Mouse (Mus musculus): ENCODE measurements at regions not wholly inside any gene's neighbourhood (a gene's known extent, or its start where the extent isn't known, plus 50 kb on each side); places are given as distances from the start of the nearest gene placed in this dataset.

- WGBS, result 4% methylated on average over 2 of the region's 2 CpGs
- ATAC-seq, result peak; percentile 63; the same call in 1 of the 2 replicates
- Histone ChIP-seq H3K4me2 (ENCODE audit: low read length) (no peak overlapping the region), H3K4me1 (replicated peaks; ENCODE audit: control insufficient read depth, insufficient read depth, low read length) (no peaks in the 10 kb centered on the region), H3K9me3 (ENCODE audit: control insufficient read depth, low read length) (no peaks in the 10 kb centered on the region), H3K9ac (replicated peaks; ENCODE audit: low read depth, low read length) (no peak overlapping the region), H3K36me3 (ENCODE audit: control insufficient read depth, insufficient read depth) (no peaks in the 10 kb centered on the region), H3K4me3 (replicated peaks; ENCODE audit: low read length) (no peak overlapping the region), H3K27me3 (replicated peaks; ENCODE audit: control insufficient read depth, insufficient read depth, low read length) (no peaks in the 10 kb centered on the region), H3K27ac (ENCODE audit: low read length) (no peak overlapping the region)
Observed at GRCm38 (mm10) chr10:27891778-27892512, 182.7 kb upstream of the Ptprk start.

GRCm38 (mm10) chr10:27916406-27916805 is 158.2 kb upstream of the Ptprk start:
- 72% methylated on average over 2 of the region's 2 CpGs for WGBS
- ATAC-seq, result no peak
- Histone ChIP-seq H3K27ac (ENCODE audit: low read length) (no peak overlapping the region), H3K4me3 (replicated peaks; ENCODE audit: low read length) (no peak overlapping the region), H3K36me3 (ENCODE audit: control insufficient read depth, insufficient read depth) (no peaks in the 10 kb centered on the region), H3K4me2 (ENCODE audit: low read length) (no peak overlapping the region), H3K9me3 (ENCODE audit: control insufficient read depth, low read length) (no peaks in the 10 kb centered on the region), H3K4me1 (replicated peaks; ENCODE audit: control insufficient read depth, insufficient read depth, low read length) (no peaks in the 10 kb centered on the region), H3K9ac (replicated peaks; ENCODE audit: low read depth, low read length) (no peak overlapping the region), H3K27me3 (replicated peaks; ENCODE audit: control insufficient read depth, insufficient read depth, low read length) (no peaks in the 10 kb centered on the region)

- 20% methylated on average over 5 of the region's 5 CpGs for WGBS
- no peak overlapping the region for H3K9ac ChIP-seq (replicated peaks; ENCODE audit: low read depth, low read length)
- no peak overlapping the region for H3K4me3 ChIP-seq (replicated peaks; ENCODE audit: low read length)
- H3K4me2 ChIP-seq (ENCODE audit: low read length), result no peak overlapping the region
- ATAC-seq, result 0 out of 2 replicates have a peak, but pooled peaks have one; percentile 40
- no peak overlapping the region for H3K27ac ChIP-seq (ENCODE audit: low read length)
- no peaks in the 10 kb centered on the region for H3K27me3 ChIP-seq (replicated peaks; ENCODE audit: control insufficient read depth, insufficient read depth, low read length)
- no peaks in the 10 kb centered on the region for H3K36me3 ChIP-seq (ENCODE audit: control insufficient read depth, insufficient read depth)
- H3K9me3 ChIP-seq (ENCODE audit: control insufficient read depth, low read length), result no peaks in the 10 kb centered on the region
- H3K4me1 ChIP-seq (replicated peaks; ENCODE audit: control insufficient read depth, insufficient read depth, low read length), result no peaks in the 10 kb centered on the region; the same call in 1 of the 2 replicates
Observed at GRCm38 (mm10) chr10:27927266-27927665, 147.4 kb upstream of the Ptprk start.

GRCm38 (mm10) chr10:27942136-27942535 is 132.5 kb upstream of the Ptprk start:
- WGBS, result 89% methylated on average over 5 of the region's 5 CpGs
- H3K9me3 ChIP-seq (ENCODE audit: control insufficient read depth, low read length), result no peaks in the 10 kb centered on the region
- no peak overlapping the region for H3K9ac ChIP-seq (replicated peaks; ENCODE audit: low read depth, low read length)
- no peak overlapping the region for H3K27ac ChIP-seq (ENCODE audit: low read length)
- no peaks in the 10 kb centered on the region for H3K4me1 ChIP-seq (replicated peaks; ENCODE audit: control insufficient read depth, insufficient read depth, low read length)
- no peak overlapping the region for H3K4me2 ChIP-seq (ENCODE audit: low read length)
- H3K4me3 ChIP-seq (replicated peaks; ENCODE audit: low read length), result no peak overlapping the region
- H3K36me3 ChIP-seq (ENCODE audit: control insufficient read depth, insufficient read depth), result no peaks in the 10 kb centered on the region
- ATAC-seq, result no peak
- H3K27me3 ChIP-seq (replicated peaks; ENCODE audit: control insufficient read depth, insufficient read depth, low read length), result no peaks in the 10 kb centered on the region

GRCm38 (mm10) chr10:27949127-27949526 is 125.5 kb upstream of the Ptprk start:
- H3K4me2 ChIP-seq (ENCODE audit: low read length), result no peak overlapping the region
- WGBS, result 100% methylated on average over 1 of the region's 1 CpGs

GRCm38 (mm10) chr10:27968202-27968601 is 106.4 kb upstream of the Ptprk start:
- H3K27me3 ChIP-seq (replicated peaks; ENCODE audit: control insufficient read depth, insufficient read depth, low read length), result no peaks in the 10 kb centered on the region
- H3K9me3 ChIP-seq (ENCODE audit: control insufficient read depth, low read length), result no peaks in the 10 kb centered on the region
- H3K4me3 ChIP-seq (replicated peaks; ENCODE audit: low read length), result no peak overlapping the region
- no peak overlapping the region for H3K4me2 ChIP-seq (ENCODE audit: low read length)
- no peak overlapping the region for H3K27ac ChIP-seq (ENCODE audit: low read length)
- no peak overlapping the region for H3K9ac ChIP-seq (replicated peaks; ENCODE audit: low read depth, low read length)
- ATAC-seq, result no peak
- no peaks in the 10 kb centered on the region for H3K36me3 ChIP-seq (ENCODE audit: control insufficient read depth, insufficient read depth)
- no peaks in the 10 kb centered on the region for H3K4me1 ChIP-seq (replicated peaks; ENCODE audit: control insufficient read depth, insufficient read depth, low read length)
- 94% methylated on average over 1 of the region's 1 CpGs for WGBS

More at GRCm38 (mm10) chr10:27949127-27949526, 125.5 kb upstream of the Ptprk start:
- H3K27me3 ChIP-seq (replicated peaks; ENCODE audit: control insufficient read depth, insufficient read depth, low read length), result no peaks in the 10 kb centered on the region
- H3K4me3 ChIP-seq (replicated peaks; ENCODE audit: low read length), result no peak overlapping the region
- H3K9me3 ChIP-seq (ENCODE audit: control insufficient read depth, low read length), result no peaks in the 10 kb centered on the region
- no peak for ATAC-seq
- no peak overlapping the region for H3K9ac ChIP-seq (replicated peaks; ENCODE audit: low read depth, low read length)
- H3K27ac ChIP-seq (ENCODE audit: low read length), result no peak overlapping the region
- H3K4me1 ChIP-seq (replicated peaks; ENCODE audit: control insufficient read depth, insufficient read depth, low read length), result no peaks in the 10 kb centered on the region
- no peaks in the 10 kb centered on the region for H3K36me3 ChIP-seq (ENCODE audit: control insufficient read depth, insufficient read depth)

- 79% methylated on average over 4 of the region's 4 CpGs for WGBS
- no peak overlapping the region for H3K27ac ChIP-seq (ENCODE audit: low read length)
- H3K27me3 ChIP-seq (replicated peaks; ENCODE audit: control insufficient read depth, insufficient read depth, low read length), result no peaks in the 10 kb centered on the region
- H3K4me2 ChIP-seq (ENCODE audit: low read length), result no peak overlapping the region
- H3K4me3 ChIP-seq (replicated peaks; ENCODE audit: low read length), result no peak overlapping the region
- H3K36me3 ChIP-seq (ENCODE audit: control insufficient read depth, insufficient read depth), result no peaks in the 10 kb centered on the region
- ATAC-seq, result no peak
- H3K4me1 ChIP-seq (replicated peaks; ENCODE audit: control insufficient read depth, insufficient read depth, low read length), result no peaks in the 10 kb centered on the region
- H3K9me3 ChIP-seq (ENCODE audit: control insufficient read depth, low read length), result no peaks in the 10 kb centered on the region
- H3K9ac ChIP-seq (replicated peaks; ENCODE audit: low read depth, low read length), result no peak overlapping the region
Observed at GRCm38 (mm10) chr10:27984047-27984446, 90.6 kb upstream of the Ptprk start.

- WGBS, result 81% methylated on average over 1 of the region's 1 CpGs
- no peak overlapping the region for H3K9ac ChIP-seq (replicated peaks; ENCODE audit: low read depth, low read length)
- no peak overlapping the region for H3K4me2 ChIP-seq (ENCODE audit: low read length)
- ATAC-seq, result no peak
- H3K9me3 ChIP-seq (ENCODE audit: control insufficient read depth, low read length), result no peaks in the 10 kb centered on the region
- H3K27ac ChIP-seq (ENCODE audit: low read length), result no peak overlapping the region
- no peak overlapping the region for H3K4me3 ChIP-seq (replicated peaks; ENCODE audit: low read length)
- no peaks in the 10 kb centered on the region for H3K27me3 ChIP-seq (replicated peaks; ENCODE audit: control insufficient read depth, insufficient read depth, low read length)
- no peaks in the 10 kb centered on the region for H3K36me3 ChIP-seq (ENCODE audit: control insufficient read depth, insufficient read depth)
- no peaks in the 10 kb centered on the region for H3K4me1 ChIP-seq (replicated peaks; ENCODE audit: control insufficient read depth, insufficient read depth, low read length)
Observed at GRCm38 (mm10) chr10:27985068-27985467, 89.6 kb upstream of the Ptprk start.

GRCm38 (mm10) chr10:27987026-27987425 is 87.6 kb upstream of the Ptprk start:
- H3K9ac ChIP-seq (replicated peaks; ENCODE audit: low read depth, low read length), result no peak overlapping the region
- no peaks in the 10 kb centered on the region for H3K9me3 ChIP-seq (ENCODE audit: control insufficient read depth, low read length)
- H3K36me3 ChIP-seq (ENCODE audit: control insufficient read depth, insufficient read depth), result no peaks in the 10 kb centered on the region
- H3K4me3 ChIP-seq (replicated peaks; ENCODE audit: low read length), result no peak overlapping the region
- no peak overlapping the region for H3K27ac ChIP-seq (ENCODE audit: low read length)
- no peaks in the 10 kb centered on the region for H3K27me3 ChIP-seq (replicated peaks; ENCODE audit: control insufficient read depth, insufficient read depth, low read length)
- H3K4me2 ChIP-seq (ENCODE audit: low read length), result no peak overlapping the region
- ATAC-seq, result no peak
- peaks cover 2% of the 10 kb centered on the region; the same call in 1 of the 2 replicates for H3K4me1 ChIP-seq (replicated peaks; ENCODE audit: control insufficient read depth, insufficient read depth, low read length)
- 96% methylated on average over 5 of the region's 5 CpGs for WGBS
